Mouse (Mus musculus) ES-Bruce4 (cell line): ENCODE measurements around the gene Cbarp.

Source experiments
- CTCF ChIP-seq: IDR thresholded peaks from one replicate; pipeline ENCODE4 v1.8.1; 2011; ENCODE audit warnings: low read depth, low read length
- POLR2A ChIP-seq: IDR thresholded peaks from one replicate; pipeline ENCODE4 v1.8.1; 2011; ENCODE audit warnings: low read length; ENCODE audit not compliant: insufficient read depth

DNA sequence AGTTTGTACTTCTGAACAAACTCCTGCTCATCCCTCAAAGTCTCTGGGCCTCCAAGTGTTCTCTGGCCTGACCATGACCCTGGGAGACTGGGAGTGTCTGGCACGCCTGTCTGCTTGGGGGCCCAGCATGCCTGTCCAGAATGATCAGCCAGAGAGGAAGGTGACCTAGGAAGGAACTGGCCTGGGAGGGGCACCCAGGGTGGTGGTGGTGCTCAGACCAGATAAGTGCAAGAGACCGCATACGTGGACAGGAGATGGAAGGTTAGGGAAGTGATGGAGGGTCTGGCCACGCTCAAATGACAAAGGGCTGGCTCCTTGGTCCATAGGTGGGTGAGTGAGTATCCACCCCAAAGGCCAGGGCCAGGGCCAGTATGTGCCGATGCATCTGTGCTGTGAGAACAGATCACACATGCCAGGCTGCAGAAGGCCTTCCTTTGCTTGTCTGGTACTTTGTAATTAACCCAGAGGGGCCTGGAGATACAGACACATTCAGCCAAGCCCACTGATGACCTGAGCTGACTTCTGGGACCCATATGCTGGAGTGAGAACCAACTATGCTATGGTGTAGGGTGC is 6.6 kb upstream of the Cbarp start:
- TF ChIP-seq CTCF (no peak), POLR2A (no peak)
